Mouse (Mus musculus): ENCODE results near the gene Atxn2l. TPM values are rescaled to one million over a fixed set of nuclear protein-coding genes. Genes with fewer than 3 reads are reported as not detected.

The Atxn2l gene
- polyA plus RNA-seq (2012; ENCODE audit: low replicate concordance) = 600 and 1,323 TPM in 2 replicates

GRCm38 (mm10) chr7:126503273-126503878 is at the start of gene Atxn2l:
Gene Atxn2l, minus strand, starts transcription at chr7:126503437.

GRCm38 (mm10) chr7:126487052-126487483 is 16.2 kb downstream of the Atxn2l start, which contains the start of gene Tufm:
Gene Tufm, plus strand, starts transcription at chr7:126487361.

GRCm38 (mm10) chr7:126474993-126475581 is 28.1 kb downstream of the Atxn2l start, which contains the start of gene Sh2b1:
Gene Sh2b1, minus strand, starts transcription at chr7:126475424.

GRCm38 (mm10) chr7:126463004-126463403 is 40.2 kb downstream of the Atxn2l start, which contains the start of gene Atp2a1:
Gene Atp2a1, minus strand, starts transcription at chr7:126463108.

Other genes with a start within 250 kb of the Atxn2l start
- 229 and 244 TPM in 2 replicates for gene Sbk1, start 230.8 kb downstream of the Atxn2l start, polyA plus RNA-seq (2012; ENCODE audit: low replicate concordance)
- 188 and 207 TPM in 2 replicates for gene Lat, start 133.9 kb downstream of the Atxn2l start, polyA plus RNA-seq (2012; ENCODE audit: low replicate concordance)
- 66.4 and 139 TPM in 2 replicates for gene Spns1, start 126.0 kb downstream of the Atxn2l start, polyA plus RNA-seq (2012; ENCODE audit: low replicate concordance)
- gene Nfatc2ip, start 106.7 kb downstream of the Atxn2l start, polyA plus RNA-seq (2012; ENCODE audit: low replicate concordance) = 5.1 and 6.6 TPM in 2 replicates
- gene Cd19, start 88.5 kb downstream of the Atxn2l start, polyA plus RNA-seq (2012; ENCODE audit: low replicate concordance) = 103 and 270 TPM in 2 replicates
- 198 and 348 TPM in 2 replicates for gene Rabep2, start 74.7 kb downstream of the Atxn2l start, polyA plus RNA-seq (2012; ENCODE audit: low replicate concordance)
- 0.20 and 0.94 TPM in 2 replicates for gene Atp2a1, start 40.3 kb downstream of the Atxn2l start, polyA plus RNA-seq (2012; ENCODE audit: low replicate concordance)
- 95.0 and 124 TPM in 2 replicates for gene Sh2b1, start 28.0 kb downstream of the Atxn2l start, polyA plus RNA-seq (2012; ENCODE audit: low replicate concordance)
- 18.1 and 40.0 TPM in 2 replicates for gene Tufm, start 16.1 kb downstream of the Atxn2l start, polyA plus RNA-seq (2012; ENCODE audit: low replicate concordance)
- gene Eif3c, start 63.0 kb upstream of the Atxn2l start, polyA plus RNA-seq (2012; ENCODE audit: low replicate concordance) = 43.4 and 50.0 TPM in 2 replicates
- 69.9 and 145 TPM in 2 replicates for gene Apobr, start 81.5 kb upstream of the Atxn2l start, polyA plus RNA-seq (2012; ENCODE audit: low replicate concordance)
- 26.8 and 44.7 TPM in 2 replicates for gene Cln3, start 82.4 kb upstream of the Atxn2l start, polyA plus RNA-seq (2012; ENCODE audit: low replicate concordance)
- 1.3 TPM in 2 replicates for gene Il27, start 91.5 kb upstream of the Atxn2l start, polyA plus RNA-seq (2012; ENCODE audit: low replicate concordance)
- gene Nupr1, start 127.4 kb upstream of the Atxn2l start, polyA plus RNA-seq (2012; ENCODE audit: low replicate concordance) = 4.9 and 6.8 TPM in 2 replicates
- gene Sgf29, start 145.9 kb upstream of the Atxn2l start, polyA plus RNA-seq (2012; ENCODE audit: low replicate concordance) = 27.1 and 73.0 TPM in 2 replicates
- gene Sult1a1, start 173.0 kb upstream of the Atxn2l start, polyA plus RNA-seq (2012; ENCODE audit: low replicate concordance) = 0.25 and 2.0 TPM in 2 replicates
- gene Bola2, start 192.0 kb upstream of the Atxn2l start, polyA plus RNA-seq (2012; ENCODE audit: low replicate concordance) = 85.0 and 156 TPM in 2 replicates
- 3.1 and 7.3 TPM in 2 replicates for gene Slx1b, start 192.3 kb upstream of the Atxn2l start, polyA plus RNA-seq (2012; ENCODE audit: low replicate concordance)
- gene Coro1a, start 204.3 kb upstream of the Atxn2l start, polyA plus RNA-seq (2012; ENCODE audit: low replicate concordance) = 2,019 and 2,208 TPM in 2 replicates